Mouse (Mus musculus) adrenal gland, adult (tissue): ENCODE measurements around the gene Gm49450.
"Not testable (repeated sequence)": the region's sequence is repeated elsewhere in the genome, so short reads cannot be mapped to it uniquely, and the experiment has no call there.

ENCODE experiments used
- DNase-seq, 2 experiments: peaks; one replicate each; pipeline ENCODE4 v3.0.0; 2022 to 2023; ENCODE audit warnings: low spot score in 1 of 2; ENCODE audit not compliant: inconsistent age in 2 of 2

Gene Gm49450

GRCm38 (mm10) chr15:98956000-98956399, 2.6 kb upstream of the Gm49450 start:
- no peak for DNase-seq

- DNase-seq = no peak
Measured at GRCm38 (mm10) chr15:98955324-98955723, 2.0 kb upstream of the Gm49450 start.

GRCm38 (mm10) chr15:98954425-98955253, 1.3 kb upstream of the Gm49450 start:
- DNase-seq = no peak

GRCm38 (mm10) chr15:98952751-98953400, 475 bp downstream of the Gm49450 start:
- DNase-seq = peak; percentile 77 to 94

- DNase-seq = no peak
Measured at GRCm38 (mm10) chr15:98952063-98952455, 1.3 kb downstream of the Gm49450 start.

- DNase-seq = not testable (repeated sequence)
Measured at GRCm38 (mm10) chr15:98951122-98952062, 2.0 kb downstream of the Gm49450 start.

GRCm38 (mm10) chr15:98949607-98949892, 3.8 kb downstream of the Gm49450 start:
- DNase-seq = no peak

GRCm38 (mm10) chr15:98948857-98949606, 4.3 kb downstream of the Gm49450 start:
- DNase-seq = no peak

GRCm38 (mm10) chr15:98948382-98948781, 5.0 kb downstream of the Gm49450 start:
- DNase-seq = no peak

GRCm38 (mm10) chr15:98947884-98948283, 5.5 kb downstream of the Gm49450 start:
- DNase-seq = no peak

GRCm38 (mm10) chr15:98943133-98943532, 10.2 kb downstream of the Gm49450 start:
- DNase-seq = no peak

GRCm38 (mm10) chr15:98942081-98942480, 11.3 kb downstream of the Gm49450 start:
- peak; percentile 42 to 75 for DNase-seq

- DNase-seq = no peak
Measured at GRCm38 (mm10) chr15:98941539-98941938, 11.8 kb downstream of the Gm49450 start.

- DNase-seq = peak; percentile 65 to 82
Measured at GRCm38 (mm10) chr15:98940816-98941215, 12.5 kb downstream of the Gm49450 start.

GRCm38 (mm10) chr15:98934217-98934839, 19.0 kb downstream of the Gm49450 start, which contains the start of gene Tuba1b:
Gene Tuba1b (minus strand): TSS chr15:98934565.
- peak; percentile 95 to 97 for DNase-seq

GRCm38 (mm10) chr15:98933833-98934216, 19.5 kb downstream of the Gm49450 start:
- peak; percentile 96 to 98 for DNase-seq

GRCm38 (mm10) chr15:98933004-98933671, 20.2 kb downstream of the Gm49450 start:
- peak in 1 of 2 experiments; percentile 66 for DNase-seq

GRCm38 (mm10) chr15:98930998-98931397, 22.4 kb downstream of the Gm49450 start:
- DNase-seq = no peak

- DNase-seq = no peak
Measured at GRCm38 (mm10) chr15:98930017-98930734, 23.2 kb downstream of the Gm49450 start.
